29 mouse cellular contexts compared by ENCODE assay signal in the genomic region with DNA sequence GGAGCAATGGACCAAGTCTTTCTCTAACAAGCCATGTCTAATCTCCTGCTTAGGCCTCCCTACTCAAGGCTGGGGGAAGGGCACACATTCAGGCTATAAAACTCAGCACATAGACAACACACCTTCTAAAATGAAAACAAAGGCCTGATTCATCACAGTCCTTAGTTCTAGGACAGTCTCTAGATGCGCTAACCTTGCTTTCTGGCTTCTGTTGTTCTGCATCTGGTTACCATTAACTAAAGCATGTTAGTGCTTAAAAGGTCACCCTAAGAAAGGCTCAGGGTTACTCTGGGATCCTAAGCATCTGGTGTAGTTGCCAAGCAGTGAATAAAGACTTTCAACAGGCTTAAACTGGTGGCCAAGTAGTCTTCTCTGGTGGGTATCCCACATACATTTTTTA. TPM values are rescaled to one million over a fixed set of nuclear protein-coding genes. Genes with fewer than 3 reads are reported as not detected.
"Had no signal": no experiment of that assay in that cellular context is flagged by ENCODE, and none has a peak within 500 bp of the region (broad histone marks: within the 10 kb centered on the region; RNA-seq: fewer than 3 reads in every experiment).

No protein-coding gene starts in this region.

- H3K9me3 ChIP-seq: limb, embryonic 15.5 days; liver, embryonic 13.5 days had no signal

- H3K36me3 ChIP-seq: limb, embryonic 15.5 days; liver, embryonic 13.5 days had no signal

- H3K4me1 ChIP-seq: limb, embryonic 15.5 days; liver, embryonic 13.5 days had no signal

- H3K27ac ChIP-seq: limb, embryonic 15.5 days; liver, embryonic 13.5 days; stomach, postnatal 0 days had no signal

- H3K27me3 ChIP-seq: limb, embryonic 15.5 days; liver, embryonic 13.5 days had no signal

- DNase-seq: kidney, adult 9 months; kidney, postnatal 14 days; kidney, postnatal 4 days; left cerebral cortex, postnatal 4 days; liver, embryonic 13.5 days; lung, adult 2 months; lung, postnatal 14 days; lung, postnatal 4 days; midbrain, embryonic 14.5 days; right cerebral cortex, adult 18-20 months; right cerebral cortex, postnatal 14 days; right cerebral cortex, postnatal 4 days; thymus, adult 2 months; thymus, postnatal 25 days had no signal

- H3K4me3 ChIP-seq: limb, embryonic 15.5 days; liver, embryonic 13.5 days had no signal

RNA-seq across cellular contexts. Expression of gene Olfr374, which starts 15.2 kb away (rescaled TPM):
- total RNA-seq: layer of hippocampus, adult 18-20 months; layer of hippocampus, postnatal 14 days; left cerebral cortex, postnatal 14 days; megakaryocyte progenitor cell, adult 5-6 weeks; megakaryocyte-erythroid progenitor cell, adult 5-6 weeks; midbrain, postnatal 0 days had no signal
- polyA plus RNA-seq: kidney, embryonic 16.5 days; liver, embryonic 13.5 days; liver, embryonic 16.5 days; lung, adult 2 months; lung, embryonic 16.5 days; midbrain, embryonic 11.5 days; midbrain, embryonic 14.5 days; midbrain, postnatal 0 days; neural tube, embryonic 11.5 days; stomach, postnatal 0 days had no signal

RNA-seq across cellular contexts. Expression of gene Olfr373, which starts 39.0 kb away (rescaled TPM):
- total RNA-seq: layer of hippocampus, adult 18-20 months; layer of hippocampus, postnatal 14 days; left cerebral cortex, adult 8-10 months; left cerebral cortex, postnatal 14 days; left cerebral cortex, postnatal 4 days; megakaryocyte progenitor cell, adult 5-6 weeks; megakaryocyte-erythroid progenitor cell, adult 5-6 weeks; midbrain, postnatal 0 days had no signal
- polyA plus RNA-seq: kidney, embryonic 16.5 days; limb, embryonic 15.5 days; liver, embryonic 16.5 days; lung, adult 2 months; lung, embryonic 16.5 days; midbrain, embryonic 11.5 days; midbrain, embryonic 14.5 days; midbrain, postnatal 0 days; neural tube, embryonic 11.5 days; neural tube, embryonic 14.5 days; stomach, postnatal 0 days; thymus, adult 2 months had no signal
